Mouse (Mus musculus): ENCODE data around the gene Kctd11. TPM values are rescaled to one million over a fixed set of nuclear protein-coding genes. Genes with fewer than 3 reads are reported as not detected.

Gene Kctd11
- total and polyA plus RNA-seq, 2 experiments = 0.65 to 1.6 TPM

GRCm38 (mm10) chr11:69877878-69878277 is 3.3 kb downstream of the Kctd11 start, which contains the start of gene Tmem95:
Gene Tmem95 (minus strand): TSS chr11:69878018.
- Histone ChIP-seq H3K27ac (replicated peaks; ENCODE audit: insufficient read depth, low read depth, low read length) (no peak within 1 kb of the TSS), H3K4me1 (ENCODE audit: control insufficient read depth, insufficient read depth, low read length) (0 out of 2 replicates have a peak, but pooled peaks cover 3% of the 10 kb centered on the region), H3K36me3 (ENCODE audit: control insufficient read depth, insufficient read depth, low read length) (no peaks in the 10 kb centered on the region), H3K9ac (ENCODE audit: low read depth, low read length) (no peak within 1 kb of the TSS), H3K79me2 (ENCODE audit: control insufficient read depth, insufficient read depth, low read length) (no peaks in the 10 kb centered on the region), H3K27me3 (ENCODE audit: control insufficient read depth, insufficient read depth, low read length) (no peaks in the 10 kb centered on the region), H3K4me3 (ENCODE audit: insufficient read depth, low read depth, low read length) (no peak within 1 kb of the TSS)
- TF ChIP-seq POLR2A (IDR thresholded peaks at IDR 0.05; ENCODE audit: extremely low read depth, insufficient read depth, low read length) (no peak), CTCF (IDR thresholded peaks at IDR 0.05; ENCODE audit: low read depth, low read length) (no peak)
- no peak for DNase-seq (ENCODE audit: extremely low read depth, low read depth, low spot score)
- WGBS = 89% methylated on average over 11 of the region's 11 CpGs

DNA sequence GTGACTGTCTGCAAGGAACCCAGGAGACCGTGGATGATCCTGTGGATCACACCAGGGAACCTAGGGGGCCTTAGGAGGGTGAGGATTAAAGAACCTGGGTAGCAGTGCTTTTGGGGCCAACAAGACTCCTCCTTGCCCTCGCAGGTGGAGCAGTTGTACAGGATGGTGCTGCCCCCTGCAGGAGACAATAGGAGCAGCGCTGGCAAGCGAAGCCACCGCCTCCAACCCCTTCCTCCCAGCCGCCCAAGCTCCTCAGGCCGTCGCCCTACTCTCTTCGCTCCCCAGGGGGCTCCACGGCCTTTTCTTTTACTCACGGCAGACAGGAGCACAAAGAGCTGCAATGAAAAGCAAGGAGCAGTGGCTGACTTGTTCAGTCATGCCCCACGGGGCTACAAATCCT is 4.3 kb downstream of the Kctd11 start:
- 0 out of 2 replicates have a peak, but pooled peaks cover 3% of the 10 kb centered on the region for H3K4me1 ChIP-seq (ENCODE audit: control insufficient read depth, insufficient read depth, low read length)

GRCm38 (mm10) chr11:69876186-69876585 is 5.0 kb downstream of the Kctd11 start:
- H3K27ac ChIP-seq (replicated peaks; ENCODE audit: insufficient read depth, low read depth, low read length) = no peak overlapping the region
- no peaks in the 10 kb centered on the region for H3K4me1 ChIP-seq (ENCODE audit: control insufficient read depth, insufficient read depth, low read length)
- 67% methylated on average over 7 of the region's 7 CpGs for WGBS
- TF ChIP-seq CTCF (IDR thresholded peaks at IDR 0.05; ENCODE audit: low read depth, low read length) = no peak
- no peak for TF ChIP-seq POLR2A (IDR thresholded peaks at IDR 0.05; ENCODE audit: extremely low read depth, insufficient read depth, low read length)
- no peaks in the 10 kb centered on the region for H3K36me3 ChIP-seq (ENCODE audit: control insufficient read depth, insufficient read depth, low read length)
- H3K27me3 ChIP-seq (ENCODE audit: control insufficient read depth, insufficient read depth, low read length) = no peaks in the 10 kb centered on the region
- H3K79me2 ChIP-seq (ENCODE audit: control insufficient read depth, insufficient read depth, low read length) = no peaks in the 10 kb centered on the region
- DNase-seq (ENCODE audit: extremely low read depth, low read depth, low spot score) = no peak
- no peak overlapping the region for H3K9ac ChIP-seq (ENCODE audit: low read depth, low read length)
- no peak overlapping the region for H3K4me3 ChIP-seq (ENCODE audit: insufficient read depth, low read depth, low read length)

More for the DNA sequence above, 4.3 kb downstream of the Kctd11 start:
- DNase-seq (ENCODE audit: extremely low read depth, low read depth, low spot score) = peak; percentile 46
- Histone ChIP-seq H3K9ac (ENCODE audit: low read depth, low read length) (no peak overlapping the region), H3K27ac (replicated peaks; ENCODE audit: insufficient read depth, low read depth, low read length) (no peak overlapping the region), H3K79me2 (ENCODE audit: control insufficient read depth, insufficient read depth, low read length) (no peaks in the 10 kb centered on the region), H3K27me3 (ENCODE audit: control insufficient read depth, insufficient read depth, low read length) (no peaks in the 10 kb centered on the region), H3K36me3 (ENCODE audit: control insufficient read depth, insufficient read depth, low read length) (no peaks in the 10 kb centered on the region), H3K4me3 (ENCODE audit: insufficient read depth, low read depth, low read length) (no peak overlapping the region)
- WGBS = 4% methylated on average over 12 of the region's 12 CpGs
- TF ChIP-seq CTCF (IDR thresholded peaks at IDR 0.05; ENCODE audit: low read depth, low read length) (peak; percentile 96), POLR2A (IDR thresholded peaks at IDR 0.05; ENCODE audit: extremely low read depth, insufficient read depth, low read length) (no peak)

- Histone ChIP-seq H3K36me3 (ENCODE audit: control insufficient read depth, insufficient read depth, low read length) (no peaks in the 10 kb centered on the region), H3K4me3 (ENCODE audit: insufficient read depth, low read depth, low read length) (no peak overlapping the region), H3K4me1 (ENCODE audit: control insufficient read depth, insufficient read depth, low read length) (no peaks in the 10 kb centered on the region), H3K27ac (replicated peaks; ENCODE audit: insufficient read depth, low read depth, low read length) (no peak overlapping the region), H3K9ac (ENCODE audit: low read depth, low read length) (no peak overlapping the region), H3K27me3 (ENCODE audit: control insufficient read depth, insufficient read depth, low read length) (no peaks in the 10 kb centered on the region), H3K79me2 (ENCODE audit: control insufficient read depth, insufficient read depth, low read length) (no peaks in the 10 kb centered on the region)
- WGBS = 85% methylated on average over 4 of the region's 4 CpGs
- DNase-seq (ENCODE audit: extremely low read depth, low read depth, low spot score) = no peak
- no peak for TF ChIP-seq POLR2A (IDR thresholded peaks at IDR 0.05; ENCODE audit: extremely low read depth, insufficient read depth, low read length)
- no peak for TF ChIP-seq CTCF (IDR thresholded peaks at IDR 0.05; ENCODE audit: low read depth, low read length)
Measured at GRCm38 (mm10) chr11:69872451-69872850, 8.8 kb downstream of the Kctd11 start.

- no peak overlapping the region for H3K27ac ChIP-seq (replicated peaks; ENCODE audit: insufficient read depth, low read depth, low read length)
- no peak overlapping the region for H3K9ac ChIP-seq (ENCODE audit: low read depth, low read length)
- WGBS = 92% methylated on average over 7 of the region's 7 CpGs
- no peak overlapping the region for H3K4me3 ChIP-seq (ENCODE audit: insufficient read depth, low read depth, low read length)
- no peaks in the 10 kb centered on the region for H3K4me1 ChIP-seq (ENCODE audit: control insufficient read depth, insufficient read depth, low read length)
- no peaks in the 10 kb centered on the region for H3K36me3 ChIP-seq (ENCODE audit: control insufficient read depth, insufficient read depth, low read length)
- no peaks in the 10 kb centered on the region for H3K79me2 ChIP-seq (ENCODE audit: control insufficient read depth, insufficient read depth, low read length)
- DNase-seq (ENCODE audit: extremely low read depth, low read depth, low spot score) = no peak
- TF ChIP-seq POLR2A (IDR thresholded peaks at IDR 0.05; ENCODE audit: extremely low read depth, insufficient read depth, low read length) (no peak), CTCF (IDR thresholded peaks at IDR 0.05; ENCODE audit: low read depth, low read length) (no peak)
- no peaks in the 10 kb centered on the region for H3K27me3 ChIP-seq (ENCODE audit: control insufficient read depth, insufficient read depth, low read length)
Measured at GRCm38 (mm10) chr11:69871822-69872221, 9.4 kb downstream of the Kctd11 start.

- H3K4me1 ChIP-seq (ENCODE audit: control insufficient read depth, insufficient read depth, low read length) = no peaks in the 10 kb centered on the region
- TF ChIP-seq POLR2A (IDR thresholded peaks at IDR 0.05; ENCODE audit: extremely low read depth, insufficient read depth, low read length) (no peak), CTCF (IDR thresholded peaks at IDR 0.05; ENCODE audit: low read depth, low read length) (no peak)
- no peak overlapping the region for H3K9ac ChIP-seq (ENCODE audit: low read depth, low read length)
- no peak overlapping the region for H3K27ac ChIP-seq (replicated peaks; ENCODE audit: insufficient read depth, low read depth, low read length)
- H3K36me3 ChIP-seq (ENCODE audit: control insufficient read depth, insufficient read depth, low read length) = no peaks in the 10 kb centered on the region
- no peak for DNase-seq (ENCODE audit: extremely low read depth, low read depth, low spot score)
- no peaks in the 10 kb centered on the region for H3K79me2 ChIP-seq (ENCODE audit: control insufficient read depth, insufficient read depth, low read length)
- no peaks in the 10 kb centered on the region for H3K27me3 ChIP-seq (ENCODE audit: control insufficient read depth, insufficient read depth, low read length)
- 96% methylated on average over 2 of the region's 2 CpGs for WGBS
- no peak overlapping the region for H3K4me3 ChIP-seq (ENCODE audit: insufficient read depth, low read depth, low read length)
Measured at GRCm38 (mm10) chr11:69870289-69871069, 10.7 kb downstream of the Kctd11 start.

Measured in liver, adult 2 months (tissue).